Mouse (Mus musculus): ENCODE results near the gene Taf4.

The Taf4 gene

DNA sequence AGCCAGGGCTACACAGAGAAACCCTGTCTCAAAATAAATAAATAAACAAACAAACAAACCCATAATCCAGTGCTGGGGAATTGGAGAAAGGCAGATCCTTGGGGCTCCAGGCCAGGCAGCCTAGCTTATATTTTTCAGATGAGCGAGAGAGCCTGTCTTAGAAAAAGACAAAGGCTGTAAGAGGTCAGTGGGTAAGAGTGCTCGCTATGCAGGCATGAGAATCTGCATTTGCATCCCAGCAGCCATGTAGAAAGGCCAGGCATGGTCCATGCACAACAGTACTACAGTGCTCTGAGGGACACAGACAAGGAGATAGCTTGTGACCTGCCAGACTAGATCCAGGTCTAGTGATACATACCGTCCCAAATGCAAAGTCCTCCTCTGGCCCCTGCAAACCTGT is 6.3 kb upstream of the Taf4 start:
- DNase-seq (ENCODE audit: low read depth, low spot score), result no peak

DNA sequence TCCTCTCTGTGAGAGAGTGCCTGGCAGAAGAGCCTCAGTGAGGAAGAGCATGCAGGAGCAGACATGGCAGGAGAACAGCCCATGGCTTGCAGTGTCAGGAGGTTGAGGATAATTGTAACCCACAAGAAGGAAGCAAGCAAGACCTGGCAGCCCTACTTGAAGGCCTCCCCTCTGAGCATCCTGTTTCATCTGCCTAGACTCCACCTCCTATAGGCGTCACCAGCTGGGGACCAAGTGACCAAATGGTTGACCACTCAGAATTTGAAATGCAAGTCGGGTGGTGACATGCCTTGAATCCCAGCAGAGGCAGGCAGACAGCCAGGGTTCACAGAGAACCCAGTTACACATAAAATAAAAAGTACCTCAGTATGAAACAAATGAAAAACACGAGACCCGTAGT is 4.2 kb upstream of the Taf4 start:
- no peak for DNase-seq (ENCODE audit: low read depth, low spot score)

DNA sequence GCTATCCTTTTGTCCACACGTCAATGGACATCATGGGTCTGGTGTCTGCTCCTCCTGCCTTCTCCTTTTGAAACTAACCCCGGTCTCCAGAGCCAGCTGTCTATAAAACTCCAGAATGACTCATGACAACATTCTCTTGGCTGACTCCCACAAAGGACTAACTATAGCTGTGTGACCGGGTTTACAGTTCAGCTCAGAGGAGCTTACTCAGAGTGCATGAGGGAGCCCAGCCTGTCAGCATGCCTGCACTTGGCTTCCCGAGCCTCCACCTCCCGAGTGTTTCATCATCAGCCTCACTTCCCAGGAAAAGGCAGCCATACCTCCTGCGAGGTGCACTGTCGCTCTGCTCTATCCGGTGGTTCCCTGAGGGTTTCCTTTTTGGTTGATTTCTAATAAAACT is 3.4 kb upstream of the Taf4 start:
- DNase-seq (ENCODE audit: low read depth, low spot score), result no peak

DNA sequence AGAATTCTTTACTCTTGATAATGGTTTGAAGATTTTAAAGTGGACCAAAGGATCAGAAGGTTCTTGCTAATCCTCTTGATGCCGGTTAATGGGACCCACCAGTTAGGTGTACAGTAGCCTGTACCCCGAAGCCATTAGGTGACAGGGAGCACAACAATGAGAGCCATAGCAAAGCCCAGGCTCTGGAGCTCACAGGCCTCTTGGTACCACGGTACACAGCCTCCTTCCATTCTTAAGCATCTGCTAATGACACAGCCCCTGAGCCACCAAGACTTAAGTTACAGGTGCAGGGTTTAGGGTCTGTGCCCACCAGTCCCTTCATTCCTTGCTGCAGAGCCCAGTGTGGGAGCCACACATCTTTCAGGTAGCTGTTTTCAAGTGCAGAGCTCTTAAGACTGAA is 1.8 kb upstream of the Taf4 start:
- no peak for DNase-seq (ENCODE audit: low read depth, low spot score)

DNA sequence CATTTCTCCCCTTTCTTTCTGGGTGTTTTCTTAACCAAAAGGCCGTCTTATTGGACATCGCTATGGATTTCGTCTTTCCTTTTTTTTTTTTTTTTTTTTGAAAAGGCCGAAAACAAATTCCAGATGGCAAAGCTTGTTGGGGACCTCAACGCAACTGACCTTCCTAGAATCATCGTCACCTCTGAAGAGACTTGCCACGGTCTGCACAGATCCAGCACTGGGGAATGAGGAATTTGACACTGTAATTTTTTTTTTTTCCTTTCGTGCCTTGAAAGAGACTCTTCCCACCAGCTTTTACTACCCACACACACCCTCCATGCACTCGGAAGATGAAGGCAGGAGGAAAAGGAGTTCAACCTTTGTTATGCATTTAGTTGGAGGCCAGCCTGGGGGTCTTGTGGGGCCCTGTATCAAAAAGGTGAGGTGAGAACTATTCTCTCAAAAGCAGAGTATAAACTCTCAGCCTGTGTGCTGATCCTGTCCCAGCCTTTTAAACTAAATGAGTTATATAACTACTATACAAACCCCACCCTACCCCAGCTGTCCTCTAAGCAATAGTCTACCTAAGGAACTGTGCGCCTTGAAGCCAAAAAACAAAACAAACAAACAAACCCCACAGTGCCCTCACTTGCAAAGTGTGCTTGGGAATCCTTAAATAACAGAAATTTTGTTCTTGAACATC is 1.0 kb upstream of the Taf4 start:
- no peak for DNase-seq (ENCODE audit: low read depth, low spot score)

DNA sequence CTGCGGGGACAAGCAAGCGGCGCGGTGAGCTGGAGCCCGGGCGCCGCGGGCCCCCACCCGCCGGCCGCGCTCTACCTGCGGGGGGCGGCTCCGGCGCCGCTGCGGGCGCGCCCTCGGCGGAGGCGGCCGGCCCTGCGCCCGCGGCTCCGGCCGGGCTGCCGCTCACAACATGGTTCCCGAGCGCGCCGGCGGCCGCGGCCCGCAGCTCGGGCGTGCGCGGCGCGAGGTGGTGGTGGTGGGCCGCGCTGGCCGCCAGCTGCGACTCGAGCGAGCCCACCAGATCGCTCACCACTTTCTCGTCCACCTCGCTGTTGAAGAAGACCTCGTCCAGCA is 185 bp downstream of the Taf4 start:
- DNase-seq (ENCODE audit: low read depth, low spot score), result no peak

DNA sequence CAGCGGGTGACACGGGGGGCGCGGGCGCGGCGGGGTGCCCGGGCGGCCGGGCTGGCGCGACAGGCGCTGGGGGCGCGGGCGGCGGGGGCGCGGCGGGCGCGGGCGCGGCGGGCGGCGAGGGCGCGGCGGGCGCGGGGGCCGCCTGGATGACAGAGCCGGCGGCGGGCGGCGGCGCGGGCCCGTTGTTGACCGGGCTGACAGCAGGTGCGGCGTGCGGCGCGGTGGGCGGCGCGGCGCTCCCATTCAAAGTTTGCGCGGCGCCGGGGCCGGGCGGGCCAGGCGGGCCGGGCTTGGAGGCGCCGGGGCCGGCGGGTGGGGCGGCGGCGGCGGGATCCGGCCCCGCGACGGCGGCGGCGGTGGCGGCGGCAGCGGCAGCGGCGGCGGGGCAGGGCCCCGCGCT is 595 bp downstream of the Taf4 start:
- DNase-seq (ENCODE audit: low read depth, low spot score), result no peak

DNA sequence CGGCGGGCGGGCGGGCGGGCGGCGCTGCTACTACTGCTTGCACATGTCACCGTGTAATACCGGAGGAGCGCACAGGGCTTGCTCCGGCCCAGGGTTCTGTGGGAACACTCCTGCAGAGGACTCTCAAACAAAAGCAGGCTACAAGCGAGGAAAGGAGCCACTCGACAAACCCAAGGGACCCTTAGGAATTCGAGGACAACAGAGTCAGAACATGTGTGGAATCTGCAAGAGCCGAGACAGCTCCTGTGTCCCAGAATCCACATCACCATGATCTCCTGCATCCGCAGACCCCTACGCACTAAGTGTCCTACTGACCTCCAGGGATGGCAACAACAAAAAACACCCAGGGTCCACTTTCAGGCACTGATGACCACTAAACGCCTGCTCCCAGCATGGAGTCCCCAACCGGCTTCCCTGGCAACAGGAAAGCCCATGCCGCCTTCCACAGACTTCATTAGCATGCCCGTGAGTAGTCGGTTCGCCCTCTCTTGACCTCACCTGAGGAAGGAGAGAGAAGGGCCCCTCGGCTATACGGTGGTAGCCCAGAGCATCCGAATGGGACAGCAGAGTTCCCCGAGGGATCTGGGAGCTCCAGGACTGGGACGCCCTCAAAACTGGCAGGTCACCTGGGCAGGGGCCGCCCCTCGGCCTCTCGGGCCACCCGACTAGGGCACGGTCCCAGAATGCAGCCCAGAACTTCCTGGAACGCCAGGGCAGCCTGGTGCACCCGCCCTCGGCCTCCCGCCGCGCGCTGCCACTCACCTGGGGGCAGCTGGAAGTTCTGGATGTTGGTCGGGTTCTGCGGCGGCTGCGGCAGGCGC is 1.6 kb downstream of the Taf4 start:
- DNase-seq (ENCODE audit: low read depth, low spot score), result no peak

DNA sequence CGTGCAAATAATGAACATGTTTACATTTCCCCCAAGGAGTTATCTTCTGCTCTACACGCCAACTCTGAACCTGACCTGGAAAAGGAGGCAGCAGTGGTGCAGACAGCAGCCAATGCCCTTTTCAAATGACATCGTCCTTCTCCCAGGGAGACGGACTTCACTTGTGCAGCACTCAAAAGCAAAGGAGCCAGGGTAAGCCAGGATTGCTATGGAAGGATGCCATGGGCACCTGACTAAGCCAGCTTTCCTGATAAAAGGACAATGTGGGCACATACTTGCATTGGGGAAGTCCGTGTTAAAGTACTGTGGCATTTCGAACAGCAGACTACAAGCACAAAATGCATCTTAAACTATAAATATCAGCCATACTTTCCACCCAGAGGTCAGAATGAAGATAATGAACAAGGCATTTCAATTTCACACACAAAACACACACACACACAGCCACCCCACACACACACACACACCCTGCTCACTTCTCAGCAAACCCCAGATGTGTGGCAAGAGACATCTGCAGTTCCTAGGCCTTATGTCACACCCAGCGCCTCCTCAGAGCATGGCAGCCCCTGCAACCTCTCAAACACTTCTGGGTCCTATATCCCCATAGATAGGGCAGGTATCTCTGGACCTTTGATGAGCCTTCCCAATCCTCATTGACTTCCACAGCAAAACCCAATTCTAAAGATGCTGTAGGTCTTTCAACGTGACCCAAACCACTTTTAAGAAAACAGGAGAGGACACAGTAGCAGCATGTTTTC is 2.4 kb downstream of the Taf4 start:
- DNase-seq (ENCODE audit: low read depth, low spot score), result no peak

DNA sequence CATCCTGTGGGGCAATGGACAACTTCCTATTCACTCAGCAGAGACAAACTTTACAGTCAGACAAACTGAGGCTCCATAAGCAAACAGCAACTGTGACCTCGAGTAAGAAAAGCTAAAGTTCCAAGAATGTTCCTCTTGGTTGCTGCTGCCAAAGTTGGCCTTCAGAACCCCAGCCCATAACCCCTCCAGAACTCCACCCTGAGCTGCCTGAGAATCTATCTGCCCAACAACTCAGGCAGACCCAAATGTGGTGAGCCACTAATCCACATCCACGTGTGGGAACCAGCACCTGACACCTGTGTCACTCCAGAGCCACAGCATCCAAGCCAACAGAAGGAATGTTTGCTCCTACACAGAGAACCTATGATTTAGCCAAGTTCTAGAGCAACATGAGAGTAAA is 4.0 kb downstream of the Taf4 start:
- DNase-seq (ENCODE audit: low read depth, low spot score), result no peak

DNA sequence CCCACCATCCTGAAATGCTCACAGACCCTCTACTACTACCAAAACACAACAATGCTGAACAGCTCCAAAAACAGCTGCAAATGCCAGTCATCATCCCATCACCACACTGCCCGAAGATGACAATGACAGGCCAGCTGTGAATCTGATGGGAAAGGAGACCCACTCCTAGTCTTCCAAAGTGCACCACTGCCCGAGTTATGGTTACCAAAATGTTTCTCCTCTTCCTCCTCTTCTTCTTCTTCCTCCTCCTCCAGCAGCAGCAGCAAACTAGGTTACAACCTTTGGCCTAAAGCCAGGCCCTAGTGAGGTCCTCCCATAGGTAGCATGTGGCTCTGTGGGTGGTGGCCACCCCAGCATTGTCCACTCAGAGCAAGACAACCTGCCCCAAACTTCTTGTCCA is 4.6 kb downstream of the Taf4 start:
- DNase-seq (ENCODE audit: low read depth, low spot score), result no peak

DNA sequence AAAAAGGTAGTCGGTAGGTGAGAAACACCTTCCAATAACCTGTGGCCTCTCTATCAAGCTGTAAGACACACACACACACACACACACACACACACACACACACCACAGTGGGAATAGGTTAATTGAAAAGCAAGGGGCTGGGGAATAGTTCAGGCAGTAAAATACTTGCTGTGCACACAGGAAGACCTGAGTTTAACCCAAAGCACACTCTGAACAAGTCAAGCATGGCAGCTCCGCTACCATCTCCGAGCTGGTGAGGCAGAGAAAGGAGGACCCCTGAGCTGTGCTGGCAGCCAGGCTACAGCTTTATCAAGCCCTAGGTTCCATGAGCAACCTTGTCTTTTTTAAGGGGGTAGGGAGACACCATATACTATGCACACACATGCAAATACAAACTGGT is 7.3 kb downstream of the Taf4 start:
- DNase-seq (ENCODE audit: low read depth, low spot score), result no peak

DNA sequence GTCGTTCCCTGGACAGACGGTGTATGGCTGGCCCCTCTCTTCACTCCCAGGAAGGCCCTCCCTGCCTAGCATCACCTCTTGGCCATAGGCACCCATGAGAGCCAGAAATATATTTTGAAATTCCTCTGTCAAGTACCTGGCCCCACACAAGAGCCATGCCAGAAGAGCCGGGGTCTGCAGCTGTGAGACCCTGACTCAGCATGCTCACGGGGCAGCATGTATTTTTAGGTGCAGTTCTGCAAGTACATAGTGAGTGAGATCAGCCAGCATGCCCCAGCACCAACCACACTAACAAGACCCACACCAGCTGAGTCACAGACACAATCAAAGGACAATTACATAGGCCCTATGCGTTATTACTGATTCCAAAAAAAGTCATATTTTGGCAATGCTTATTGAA is 8.8 kb downstream of the Taf4 start:
- no peak for DNase-seq (ENCODE audit: low read depth, low spot score)

DNA sequence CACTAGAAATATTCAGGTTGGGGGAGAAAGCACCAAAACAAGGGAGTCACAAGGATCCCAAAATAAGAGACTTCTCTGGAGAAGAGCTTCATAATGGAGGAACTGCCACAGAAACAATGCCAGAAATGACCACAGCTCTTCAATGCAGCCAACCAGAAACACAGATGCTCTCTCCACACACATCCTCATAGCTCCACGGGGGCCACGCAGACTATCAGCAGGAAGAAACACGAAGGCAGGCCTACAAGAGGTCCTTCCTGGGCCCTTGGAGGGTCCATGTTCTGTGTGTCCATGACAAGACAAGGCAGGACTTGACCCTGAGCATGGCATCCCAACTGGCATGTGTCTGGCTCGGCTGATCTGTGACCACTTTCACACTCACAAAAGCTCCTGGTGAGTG is 15.0 kb downstream of the Taf4 start:
- DNase-seq (ENCODE audit: low read depth, low spot score), result no peak

DNA sequence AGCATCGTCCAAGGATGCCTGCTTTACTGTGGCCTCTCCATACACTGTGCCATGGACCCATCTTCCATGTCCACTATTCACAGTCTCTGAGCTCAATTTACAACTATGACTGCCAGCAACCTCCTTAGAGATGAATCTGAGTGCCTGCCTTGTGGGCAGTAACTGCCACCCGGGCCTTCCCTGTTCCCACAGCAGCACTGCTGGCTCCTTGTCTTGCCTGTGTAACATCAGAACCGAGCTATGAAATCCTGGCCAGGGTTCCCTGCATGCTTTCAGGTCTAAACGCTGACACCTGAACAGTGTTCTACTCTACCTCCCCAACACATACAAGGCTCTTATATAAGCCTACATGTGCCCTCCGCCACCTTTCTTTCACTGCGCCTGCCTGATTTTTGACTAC is 16.1 kb downstream of the Taf4 start:
- no peak for DNase-seq (ENCODE audit: low read depth, low spot score)

DNA sequence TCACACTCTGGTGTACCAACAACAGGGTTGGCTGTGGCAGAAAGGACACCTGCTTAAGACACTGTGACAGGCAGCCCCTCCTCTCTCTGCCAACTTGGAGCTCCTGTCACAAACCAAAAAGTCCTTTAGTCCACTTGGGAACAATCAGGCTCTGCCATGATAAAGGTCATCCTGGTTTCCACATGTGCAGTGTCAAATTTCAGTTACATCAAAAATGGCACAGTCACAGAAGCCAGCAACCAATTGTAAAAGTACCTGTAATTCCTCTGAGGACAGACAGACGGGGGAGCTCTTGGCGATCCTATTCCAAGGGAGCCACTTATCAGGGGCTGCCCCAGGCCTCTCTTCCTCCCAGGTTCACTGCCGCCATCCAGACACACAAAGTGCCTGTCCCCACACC is 17.1 kb downstream of the Taf4 start:
- no peak for DNase-seq (ENCODE audit: low read depth, low spot score)

DNA sequence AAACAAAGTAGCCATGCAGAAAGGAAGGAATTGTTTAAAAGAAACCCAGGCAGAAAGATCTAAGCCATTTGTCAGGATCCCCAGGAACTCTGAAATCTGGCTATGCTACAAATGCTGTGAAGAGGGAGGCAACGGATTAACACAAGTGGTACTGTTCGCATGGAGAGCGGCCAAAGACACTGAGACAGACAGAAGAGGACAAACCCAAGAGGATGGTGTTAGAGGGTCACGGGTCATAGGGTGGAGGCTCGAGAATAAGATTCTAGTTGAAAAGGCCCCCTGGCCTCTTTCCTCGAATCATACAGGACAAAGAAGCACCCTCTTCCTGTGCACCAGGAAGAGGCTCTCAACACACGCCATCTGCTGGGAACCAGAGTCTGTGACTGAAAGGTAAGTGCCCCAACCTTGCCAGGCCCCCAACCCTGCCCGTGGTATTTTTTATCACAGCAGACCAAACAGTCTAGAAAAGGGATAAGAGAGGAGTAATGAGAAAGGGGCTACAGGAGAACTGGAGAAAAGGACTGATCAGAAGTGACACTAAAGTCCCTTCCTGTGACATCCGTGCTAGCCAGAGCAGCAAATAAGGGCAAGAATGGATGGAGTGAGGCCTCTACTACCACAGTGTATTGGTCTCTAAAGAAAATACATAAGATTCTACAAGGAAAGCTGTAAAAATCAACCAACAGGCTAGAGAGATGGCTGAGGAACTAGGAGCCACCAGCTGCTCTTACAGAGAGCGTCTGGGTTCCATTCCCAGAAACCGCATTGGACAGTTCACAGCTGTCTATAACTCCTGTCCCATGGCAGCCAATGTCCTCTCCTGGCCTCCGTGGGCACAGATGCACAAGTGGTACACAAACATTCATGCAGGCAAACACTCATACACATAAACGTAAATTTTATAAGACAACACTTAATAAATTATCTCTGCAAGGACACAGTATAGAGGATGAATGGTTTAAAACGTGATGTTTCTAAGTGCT is 24.6 kb downstream of the Taf4 start:
- DNase-seq (ENCODE audit: low read depth, low spot score), result no peak

DNA sequence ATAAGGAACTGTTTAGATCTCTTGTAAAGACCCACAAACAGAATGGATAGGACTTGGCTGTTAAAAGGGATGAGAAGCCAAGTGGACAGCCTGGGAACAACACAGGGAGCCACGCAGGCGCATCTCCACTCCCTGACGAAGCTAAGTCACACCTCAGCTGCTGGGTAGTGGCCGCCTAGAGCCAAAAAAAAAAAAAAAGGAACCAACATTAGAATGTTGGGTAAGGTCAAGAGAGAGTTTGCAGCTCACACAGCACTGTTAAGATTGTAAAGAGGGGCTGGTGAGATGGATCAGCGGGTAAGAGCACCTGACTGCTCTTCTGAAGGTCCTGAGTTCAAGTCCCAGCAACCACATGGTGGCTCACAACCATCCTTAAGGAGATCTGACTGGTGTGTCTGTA is 27.6 kb downstream of the Taf4 start:
- no peak for DNase-seq (ENCODE audit: low read depth, low spot score)

DNA sequence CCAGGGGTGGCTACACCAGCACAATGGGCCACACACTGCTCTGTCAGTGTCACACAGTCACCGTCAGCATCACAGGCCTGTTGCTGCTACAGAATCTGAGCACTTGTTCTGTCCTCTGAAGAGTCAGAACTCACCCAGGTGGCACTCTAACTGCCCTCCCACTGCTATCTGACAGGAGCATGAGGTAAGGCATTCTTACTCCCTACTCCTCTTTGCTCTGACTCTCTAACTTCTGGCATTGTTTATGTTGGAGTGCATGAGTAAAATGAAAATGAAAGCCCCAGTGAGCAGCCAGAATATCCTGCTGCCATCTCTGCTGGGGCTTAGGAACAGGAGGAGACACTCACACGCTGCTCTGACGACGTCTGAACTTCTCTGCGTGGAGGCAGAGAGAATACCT is 28.8 kb downstream of the Taf4 start:
- DNase-seq (ENCODE audit: low read depth, low spot score), result no peak

DNA sequence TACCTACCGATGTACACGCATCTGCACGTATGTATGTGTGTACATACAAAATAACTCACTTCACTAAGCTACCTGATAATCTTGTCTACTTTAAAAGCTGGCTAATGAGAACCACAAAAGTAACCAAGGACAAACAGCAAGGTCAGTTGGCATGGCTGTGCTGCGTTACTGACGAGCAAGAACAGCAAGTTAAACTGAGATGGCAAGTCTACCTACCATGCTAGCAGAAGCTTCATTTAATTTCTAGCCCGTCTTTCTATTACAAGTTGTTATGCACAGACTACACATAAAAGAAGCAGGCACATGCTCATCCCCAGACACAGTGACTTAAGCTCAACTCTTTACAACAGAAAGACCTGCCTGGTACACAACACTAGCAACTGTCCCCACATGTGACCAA is 29.9 kb downstream of the Taf4 start:
- no peak for DNase-seq (ENCODE audit: low read depth, low spot score)

DNA sequence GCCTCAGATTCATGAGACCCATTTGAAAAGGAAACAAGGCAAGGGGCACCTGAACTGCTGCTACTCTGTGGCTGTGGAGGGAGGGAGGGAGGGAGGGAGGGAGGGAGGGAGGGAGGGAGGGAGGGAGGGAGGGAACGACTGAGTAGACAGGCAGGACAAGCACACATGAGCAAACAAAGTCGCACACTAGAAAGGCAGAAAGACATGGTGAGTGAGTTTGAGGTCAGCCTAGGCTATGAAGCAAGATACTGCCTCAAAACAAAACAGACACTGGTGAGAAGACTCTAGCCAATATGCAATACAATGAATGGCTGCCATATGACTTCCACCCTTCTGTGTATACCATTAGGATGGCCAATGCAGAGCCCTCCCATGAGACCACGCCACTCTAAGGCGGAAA is 31.4 kb downstream of the Taf4 start:
- no peak for DNase-seq (ENCODE audit: low read depth, low spot score)

DNA sequence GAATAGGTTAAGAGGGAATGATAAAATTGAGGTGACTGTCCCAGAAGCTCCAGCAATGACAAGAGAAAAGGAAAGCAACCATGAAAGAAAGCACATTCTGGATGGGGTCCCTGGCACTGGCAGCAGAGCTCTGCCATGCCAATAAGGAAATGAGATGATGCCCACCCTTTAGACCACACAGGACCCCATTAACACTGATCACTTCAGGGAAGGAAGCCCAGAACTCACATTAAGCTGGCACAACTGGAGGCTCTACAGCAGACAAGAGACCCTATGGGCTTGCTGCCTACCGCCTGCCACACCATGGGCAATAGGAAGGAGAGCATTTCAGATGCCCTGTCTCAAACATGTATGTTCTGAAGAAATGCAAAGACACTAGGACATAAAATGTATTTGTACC is 34.8 kb downstream of the Taf4 start:
- no peak for DNase-seq (ENCODE audit: low read depth, low spot score)
